Mouse (Mus musculus) cerebellum, postnatal 4 days (tissue): ENCODE results near the gene Alkbh7.

Experiments used
- DNase-seq, 2 experiments: peaks; one replicate each; pipeline ENCODE4 v3.0.0; 2022; ENCODE audit warnings: low spot score in 2 of 2, mixed read lengths in 1 of 2

Alkbh7 gene

DNA sequence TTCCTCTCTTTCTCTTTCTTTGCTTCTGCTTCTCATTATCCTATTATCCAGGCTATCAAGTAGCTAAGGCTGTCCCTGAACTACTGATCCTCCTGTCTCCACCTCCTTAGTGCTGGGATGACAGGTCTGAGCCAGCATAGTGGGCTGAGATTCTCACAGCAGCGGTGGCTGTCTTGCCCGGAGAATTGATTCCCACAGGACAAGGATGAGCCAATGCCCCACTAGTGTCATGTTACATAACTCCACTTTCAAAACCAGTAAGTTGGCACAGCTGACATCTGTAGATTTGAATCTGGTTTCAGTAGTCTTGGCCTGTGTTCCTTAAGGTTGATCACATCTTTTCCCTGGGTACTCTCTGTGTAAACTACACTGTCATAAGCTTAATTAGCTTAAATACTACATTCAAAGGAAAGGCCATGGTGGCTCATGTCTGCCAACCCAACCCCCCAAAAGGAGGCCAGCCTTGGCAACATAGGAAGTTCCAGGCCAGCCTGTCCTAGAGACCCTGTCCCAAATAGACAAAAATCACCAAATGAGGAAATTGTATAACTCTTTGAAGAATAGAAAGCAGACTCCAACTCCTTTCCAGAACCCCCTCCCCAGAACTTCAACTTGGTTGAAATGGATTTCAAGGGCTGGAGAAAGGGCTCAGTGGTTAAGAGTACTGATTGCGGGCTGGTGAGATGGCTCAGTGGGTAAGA lies 10.9 kb upstream of the Alkbh7 start:
- DNase-seq: no peak

DNA sequence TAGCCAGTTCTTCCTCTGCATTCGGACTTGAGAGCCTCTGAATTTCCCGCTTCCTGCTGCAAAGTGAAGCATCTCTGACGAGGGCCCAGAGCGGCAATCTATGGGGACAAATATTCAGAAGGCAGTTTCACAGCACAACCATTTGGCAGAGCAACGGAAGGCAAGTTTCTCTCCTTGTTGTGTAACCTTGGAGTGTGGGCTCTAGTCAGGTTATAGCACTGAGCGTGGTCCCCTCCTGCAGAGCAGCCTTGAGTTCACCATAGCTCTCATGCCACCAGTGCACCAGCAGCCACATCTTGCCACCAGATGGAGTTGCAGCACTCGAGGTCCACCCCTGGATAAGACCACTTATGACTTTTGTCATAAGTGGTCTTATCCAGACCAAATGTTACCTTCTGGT lies 8.7 kb upstream of the Alkbh7 start:
- DNase-seq: no peak

DNA sequence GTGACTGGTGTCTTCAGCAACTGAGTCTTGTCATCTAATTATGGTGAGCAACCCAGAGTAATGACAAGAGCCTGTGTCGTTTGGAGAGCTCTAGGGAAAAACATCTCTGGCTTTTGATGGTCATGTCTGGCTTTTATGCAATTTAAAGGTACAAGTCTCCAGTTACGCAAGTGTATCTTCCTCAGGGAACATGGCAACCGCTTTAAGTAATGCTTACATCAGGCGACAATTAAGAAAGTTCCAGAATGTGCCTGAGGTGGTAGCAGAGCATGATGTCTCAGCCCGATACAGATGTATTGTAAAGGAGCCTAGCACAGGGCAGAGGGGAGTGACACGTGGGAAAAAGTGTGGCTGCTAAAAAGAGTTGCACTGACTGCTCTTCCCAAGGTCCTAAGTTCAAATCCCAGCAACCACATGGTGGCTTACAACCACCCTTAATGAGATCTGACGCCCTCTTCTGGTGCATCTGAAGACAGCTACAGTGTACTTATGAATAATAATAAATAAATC lies 8.2 kb upstream of the Alkbh7 start:
- DNase-seq: peak in 1 of 2 experiments; percentile 10

DNA sequence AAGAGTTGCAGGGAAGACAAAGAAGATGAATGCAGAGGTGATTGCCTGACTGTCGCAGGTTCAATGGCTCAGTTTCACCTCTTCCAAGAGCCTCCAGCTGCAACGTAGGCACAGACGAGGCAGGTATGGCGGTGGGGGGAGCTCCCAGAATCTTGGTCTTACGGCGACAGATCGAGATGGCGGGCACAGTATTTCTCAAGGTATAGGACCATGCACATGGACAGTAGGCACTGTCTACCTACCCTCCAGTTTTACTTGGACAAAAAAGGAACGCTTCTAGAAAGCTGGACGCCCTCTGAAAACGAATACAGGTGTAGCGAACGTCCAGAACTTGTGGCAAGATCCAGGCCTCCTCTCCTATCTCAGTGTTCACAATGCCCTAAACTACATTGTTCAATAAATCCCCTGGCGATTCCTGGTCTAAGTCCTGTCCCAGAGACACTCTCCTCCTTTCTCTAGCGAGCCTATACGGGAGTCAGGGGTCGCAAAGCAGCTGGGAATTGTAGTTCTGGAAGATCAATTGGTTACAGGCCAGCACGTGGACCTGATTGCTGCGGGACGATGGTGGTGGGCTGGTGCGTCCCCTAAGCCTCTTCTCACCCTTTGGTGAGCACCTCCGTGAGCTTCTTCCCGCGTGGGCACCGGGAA lies 7.5 kb upstream of the Alkbh7 start:
- no peak for DNase-seq

DNA sequence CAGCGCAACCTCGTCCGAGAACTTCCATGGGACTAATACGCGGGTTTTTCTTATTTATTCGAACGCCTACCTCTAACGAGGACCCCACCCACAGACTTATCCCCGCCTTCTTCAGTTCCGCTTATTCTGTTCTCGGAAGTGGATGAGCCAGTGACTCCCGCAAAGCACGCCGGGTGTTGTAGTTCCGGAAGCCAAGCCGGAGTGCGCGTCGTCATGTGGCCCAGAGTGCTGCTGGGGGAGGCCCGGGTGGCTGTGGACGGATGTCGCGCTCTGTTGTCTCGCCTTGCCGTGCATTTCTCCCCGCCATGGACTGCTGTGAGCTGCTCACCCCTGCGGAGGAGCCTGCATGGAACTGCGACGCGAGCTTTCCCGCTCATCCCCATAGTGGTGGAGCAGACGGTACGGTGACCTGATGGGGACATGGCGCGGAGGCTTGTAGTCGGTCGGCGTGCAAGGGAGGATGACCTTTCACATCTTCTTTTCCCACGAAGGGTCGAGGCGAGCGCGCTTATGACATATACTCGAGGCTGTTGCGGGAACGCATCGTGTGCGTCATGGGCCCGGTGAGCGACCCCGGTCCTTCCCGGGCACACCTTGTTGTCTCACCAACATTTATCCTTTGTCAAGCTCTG lies 6.9 kb upstream of the Alkbh7 start, which contains the start of gene Clpp:
Gene Clpp, plus strand, starts transcription at position 191 of the 632 bp plus-strand sequence.
- DNase-seq: peak; percentile 79 to 87

DNA sequence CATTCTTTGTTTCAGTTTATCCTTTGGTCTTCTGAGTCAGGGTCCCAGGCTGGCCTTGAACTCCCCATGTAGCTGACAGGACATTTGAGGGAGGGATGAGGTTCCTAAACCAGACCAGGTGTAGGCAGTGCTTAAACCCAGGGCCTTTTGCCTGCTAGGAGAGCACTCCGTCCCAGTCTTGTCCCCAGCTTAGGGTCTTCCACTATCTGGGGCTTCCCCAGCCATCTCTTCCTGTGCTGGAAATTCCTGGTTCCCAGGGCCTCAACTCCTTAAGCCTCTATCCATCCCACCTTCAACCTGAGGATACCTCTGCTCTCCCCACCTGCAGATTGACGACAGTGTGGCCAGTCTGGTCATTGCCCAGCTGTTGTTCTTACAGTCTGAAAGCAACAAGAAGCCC lies 6.2 kb upstream of the Alkbh7 start:
- DNase-seq: peak in 1 of 2 experiments; percentile 19

DNA sequence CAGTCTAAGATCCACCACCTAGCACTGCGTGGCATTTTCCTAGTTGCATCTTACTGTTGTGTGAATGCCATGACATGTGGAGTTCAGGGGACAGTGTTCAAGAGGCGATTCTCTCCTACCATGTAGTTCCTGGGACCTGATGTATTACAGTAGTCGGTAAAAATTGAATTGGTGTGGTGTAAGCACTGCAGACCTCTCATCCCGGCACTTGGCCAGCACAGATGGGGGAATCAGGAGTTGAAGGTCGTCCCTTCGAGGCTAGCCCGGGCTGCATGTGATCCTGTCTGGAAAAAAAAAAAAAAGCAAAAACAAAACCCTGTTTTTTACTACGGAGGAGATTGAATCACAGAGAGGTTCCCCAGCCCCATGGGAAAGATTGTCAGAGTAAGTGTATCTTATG lies 2.1 kb upstream of the Alkbh7 start:
- no peak for DNase-seq

DNA sequence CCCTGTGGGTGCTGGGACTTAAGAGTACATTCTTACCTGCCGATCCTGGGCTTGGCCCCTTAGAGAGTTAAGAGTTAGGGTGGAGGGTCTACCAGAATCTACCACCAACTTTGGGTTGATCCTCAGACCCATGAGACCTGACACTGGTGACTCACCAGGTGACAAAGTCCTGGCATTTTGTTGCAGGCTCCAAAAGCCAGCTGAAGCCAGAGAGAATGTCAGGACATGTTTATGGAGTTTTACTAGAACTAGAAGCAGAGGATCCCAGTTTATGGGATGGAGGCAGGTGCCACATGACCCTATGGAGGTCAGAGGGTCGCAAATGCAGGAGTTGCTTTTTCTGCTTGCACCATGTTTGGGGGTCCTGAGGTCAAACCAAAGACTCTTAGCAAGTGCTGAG lies 633 bp upstream of the Alkbh7 start:
- DNase-seq: no peak

DNA sequence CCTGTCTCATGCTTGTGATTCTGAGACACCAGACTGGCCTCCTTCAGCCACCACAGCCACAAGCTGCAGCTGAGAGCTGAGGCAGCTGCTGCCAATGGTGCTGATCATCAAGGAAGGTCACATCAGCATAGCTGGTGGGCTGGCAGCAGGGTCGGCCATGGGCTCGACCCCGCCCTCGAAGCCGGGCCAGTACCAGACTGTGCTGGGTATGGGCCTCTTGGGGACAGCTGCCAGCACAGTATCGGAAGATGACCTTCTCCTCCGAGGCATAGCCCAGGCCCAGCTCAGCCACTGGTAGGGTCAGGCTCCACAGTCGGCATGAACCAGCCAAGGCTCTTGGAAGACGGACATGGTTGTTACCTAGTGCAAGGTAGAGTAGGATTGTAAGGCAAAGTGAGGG lies 2.3 kb downstream of the Alkbh7 start:
- DNase-seq: no peak

DNA sequence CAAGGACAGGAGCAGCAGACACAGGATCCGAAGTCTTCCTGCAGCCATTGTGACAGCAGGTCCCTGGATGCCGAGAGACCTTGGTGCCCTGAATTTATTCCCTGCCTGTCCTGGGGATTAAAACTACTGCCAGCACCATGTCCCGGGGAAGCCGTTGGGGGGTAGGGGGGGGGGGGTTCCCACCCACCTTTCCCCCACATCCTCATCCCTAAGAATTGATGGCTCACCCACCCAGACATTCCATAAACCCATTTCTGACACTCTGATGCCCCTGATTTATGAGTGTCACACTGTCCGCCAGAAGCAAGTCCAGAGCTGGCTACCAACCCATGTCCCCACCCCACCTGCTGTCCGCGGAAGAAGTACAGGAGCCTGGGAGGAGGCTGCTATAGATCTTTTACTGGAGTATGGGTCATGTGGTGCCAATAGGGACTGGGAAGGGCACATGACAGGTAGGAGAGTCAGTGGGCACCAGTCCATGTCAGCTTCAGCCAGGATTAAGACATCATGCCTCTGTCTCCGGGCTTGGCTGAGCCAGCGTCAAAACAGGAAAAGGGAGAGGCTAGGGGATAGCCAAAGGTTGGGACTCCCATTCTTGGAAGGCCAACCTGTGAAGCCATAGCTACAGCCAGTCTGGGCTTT lies 3.0 kb downstream of the Alkbh7 start, which contains the start of gene Pspn:
Gene Pspn, minus strand, starts transcription at position 51 of the 642 bp plus-strand sequence.
- no peak for DNase-seq

DNA sequence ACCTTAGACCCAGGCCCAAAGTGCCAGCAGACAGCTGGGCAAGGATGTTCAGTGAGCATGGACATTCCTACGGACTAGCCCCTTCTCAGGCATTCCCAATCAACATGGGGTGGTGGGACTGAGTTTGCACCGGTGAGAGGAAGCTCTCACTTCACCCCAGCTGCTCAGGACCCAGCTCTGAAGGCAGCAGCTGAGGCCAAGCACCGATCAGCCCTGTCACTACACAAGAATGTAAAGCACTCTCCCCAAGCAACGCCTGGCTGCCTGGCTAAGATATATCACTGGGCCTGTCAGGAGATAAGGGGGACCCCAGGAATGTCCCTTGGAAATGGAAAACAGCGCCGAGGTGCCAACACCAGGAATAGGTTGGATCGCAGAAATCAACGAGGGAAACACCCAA lies 4.1 kb downstream of the Alkbh7 start:
- DNase-seq: no peak

DNA sequence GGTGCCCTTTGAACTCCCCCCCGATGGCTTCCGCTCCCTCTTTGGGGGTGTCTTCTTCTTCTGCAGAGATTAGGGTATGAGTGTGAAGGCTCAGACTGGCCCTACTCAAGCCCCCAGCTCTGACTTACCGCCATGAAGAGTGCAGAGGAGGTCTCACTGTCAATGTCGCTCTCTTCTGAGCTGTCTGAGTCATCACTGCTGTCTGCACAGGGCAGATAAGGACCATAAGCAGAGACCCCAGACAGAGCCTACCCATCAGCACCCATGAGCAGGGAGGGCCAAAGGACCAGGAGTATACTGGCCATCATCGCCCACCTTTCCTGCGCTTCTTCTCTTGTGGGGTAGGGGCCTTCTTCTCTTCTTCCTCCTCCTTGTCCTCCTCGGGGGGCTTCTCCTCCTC lies 6.9 kb downstream of the Alkbh7 start:
- no peak for DNase-seq

DNA sequence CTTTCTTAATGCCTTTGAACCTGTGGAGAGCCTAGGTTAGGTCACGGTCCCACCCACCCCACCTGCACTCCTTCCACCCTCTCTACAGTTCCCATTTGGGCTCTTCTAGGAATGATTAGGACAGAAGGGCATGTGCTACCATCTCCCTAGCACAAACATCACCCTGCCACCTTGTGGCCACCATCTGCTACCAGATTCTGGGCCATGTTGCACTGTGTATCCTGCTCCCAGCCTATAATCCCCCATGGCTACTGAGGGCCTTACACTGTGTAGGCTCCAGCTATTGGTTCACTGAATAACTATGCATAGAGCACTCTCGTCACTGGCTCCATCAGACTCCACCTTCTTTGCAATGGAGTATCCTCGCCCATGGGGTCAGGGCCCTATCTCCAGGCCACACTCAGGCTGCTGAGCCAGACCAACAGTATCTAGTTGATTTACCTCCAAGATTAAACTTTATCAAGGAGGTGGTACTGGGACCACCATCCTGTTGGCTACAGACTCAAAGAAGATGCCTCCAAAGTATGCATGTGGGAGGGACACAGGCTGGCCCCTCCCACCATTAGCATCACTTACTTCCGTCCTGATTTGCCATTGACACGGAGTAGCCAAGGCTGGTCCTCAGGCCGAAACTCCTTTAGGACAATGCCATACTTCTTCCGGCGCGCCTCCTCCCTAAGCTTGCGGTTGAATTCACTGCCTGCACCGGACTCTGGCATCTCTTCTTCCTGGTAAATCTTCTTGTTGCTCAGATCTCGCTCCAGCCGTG lies 10.2 kb downstream of the Alkbh7 start:
- no peak for DNase-seq

DNA sequence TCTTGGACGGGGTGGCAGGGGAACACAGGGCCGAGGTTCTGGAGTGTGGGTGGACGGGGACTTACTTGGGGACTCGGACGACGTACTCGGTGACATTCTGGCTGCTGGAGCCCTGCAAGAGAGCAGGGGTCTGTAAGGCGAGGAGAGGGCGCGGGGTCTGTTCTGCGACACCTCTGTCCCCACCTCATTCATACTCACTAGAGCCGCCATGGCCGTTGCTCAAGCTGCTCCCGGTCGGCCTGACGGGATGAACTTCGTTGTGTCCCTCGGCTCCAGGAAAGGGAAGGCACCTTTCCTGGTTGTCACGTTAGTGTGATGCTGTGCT lies 13.7 kb downstream of the Alkbh7 start:
- no peak for DNase-seq

DNA sequence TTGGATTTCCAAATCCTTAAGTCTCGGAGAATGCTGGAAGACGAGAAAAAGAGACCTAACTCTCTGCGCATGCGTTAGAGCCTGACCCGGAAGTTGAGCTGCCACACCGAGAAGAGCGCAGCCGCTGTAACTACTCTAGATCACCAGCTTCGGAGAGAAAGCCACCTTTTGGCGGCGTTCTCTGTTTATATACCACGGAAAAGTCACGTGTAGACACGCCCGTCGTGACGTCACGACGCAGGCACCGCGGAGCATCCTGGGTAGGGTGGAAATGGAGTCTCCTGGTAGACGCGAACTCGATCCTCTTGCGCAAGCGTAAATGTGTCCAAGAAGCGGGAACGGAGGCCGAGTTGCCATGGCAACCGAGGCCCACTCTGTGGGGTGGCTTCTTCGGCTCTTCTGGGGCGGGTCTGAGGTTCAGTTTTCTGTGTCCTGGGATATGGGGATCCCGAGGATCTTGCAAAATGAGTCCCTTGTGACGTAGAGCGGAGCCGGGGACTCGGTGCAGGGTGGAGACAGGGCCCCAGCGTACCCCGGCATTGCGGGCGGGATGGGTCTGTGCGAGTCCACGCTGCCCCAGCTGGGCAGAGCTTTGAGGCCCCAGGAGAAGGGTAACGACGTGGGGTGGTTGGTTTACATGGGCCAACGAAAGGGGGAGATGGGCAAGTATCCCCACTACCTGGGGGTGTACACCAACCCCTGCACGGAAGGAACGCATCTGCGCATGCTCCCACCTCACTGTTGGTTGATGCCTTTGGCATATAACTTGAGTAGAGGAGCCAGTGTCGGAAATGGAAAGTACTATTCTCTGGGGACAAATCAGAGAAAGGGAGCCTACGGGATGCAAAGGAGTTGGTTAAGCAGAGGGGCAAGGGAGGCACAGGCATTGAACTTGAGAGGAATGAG lies 14.3 kb downstream of the Alkbh7 start, which contains the start of the genes Gtf2f1 and Gm17949:
Gene Gtf2f1, minus strand, starts transcription at position 53 of the 906 bp plus-strand sequence.
Gene Gm17949, plus strand, starts transcription at position 234 of the 906 bp plus-strand sequence.
- DNase-seq: peak; percentile 78 to 96

DNA sequence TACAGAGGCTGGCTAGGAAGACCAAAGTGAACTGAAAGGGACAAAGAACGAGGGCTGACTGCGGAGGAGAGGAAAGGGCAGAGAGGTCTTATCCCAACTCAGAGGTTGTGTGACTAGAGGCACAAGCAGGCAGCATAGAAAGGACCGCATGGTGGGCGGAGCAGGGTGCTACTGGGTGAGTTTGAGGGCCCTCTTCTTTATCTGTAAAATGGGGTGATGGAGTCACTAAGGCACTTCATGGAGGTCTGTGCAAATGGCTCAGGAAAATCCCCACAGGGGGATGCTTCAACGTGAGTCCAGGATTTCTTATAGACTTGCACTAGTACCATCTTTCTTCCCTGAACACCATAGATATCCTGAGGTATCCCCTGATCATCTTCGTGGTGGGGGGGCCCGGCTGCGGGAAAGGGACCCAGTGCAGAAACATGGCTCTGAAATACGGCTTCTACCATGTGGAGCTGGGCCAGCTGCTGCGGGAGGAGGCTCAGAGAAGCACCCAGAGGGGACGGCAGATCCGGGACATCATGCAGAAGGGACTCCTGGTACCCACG lies 15.2 kb downstream of the Alkbh7 start:
- no peak for DNase-seq

DNA sequence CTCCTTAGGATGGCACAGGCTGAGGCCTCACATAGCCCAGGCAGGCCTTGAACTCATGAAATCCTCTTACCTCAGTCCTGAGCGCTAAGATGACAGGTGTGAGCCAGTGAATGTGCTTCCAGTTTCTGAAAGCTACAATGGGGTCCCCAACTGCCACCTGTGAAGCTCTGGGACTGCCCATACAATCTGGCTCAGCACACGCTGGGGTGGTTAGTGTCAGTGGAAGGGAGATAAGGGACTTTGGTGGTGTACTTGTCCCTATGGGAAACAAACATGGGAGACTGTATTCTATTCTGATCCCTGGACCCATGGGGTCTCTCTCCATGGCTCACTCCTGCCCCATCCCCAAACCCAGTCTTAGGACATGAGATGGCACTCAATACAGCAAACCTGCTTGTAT lies 22.6 kb downstream of the Alkbh7 start:
- no peak for DNase-seq

DNA sequence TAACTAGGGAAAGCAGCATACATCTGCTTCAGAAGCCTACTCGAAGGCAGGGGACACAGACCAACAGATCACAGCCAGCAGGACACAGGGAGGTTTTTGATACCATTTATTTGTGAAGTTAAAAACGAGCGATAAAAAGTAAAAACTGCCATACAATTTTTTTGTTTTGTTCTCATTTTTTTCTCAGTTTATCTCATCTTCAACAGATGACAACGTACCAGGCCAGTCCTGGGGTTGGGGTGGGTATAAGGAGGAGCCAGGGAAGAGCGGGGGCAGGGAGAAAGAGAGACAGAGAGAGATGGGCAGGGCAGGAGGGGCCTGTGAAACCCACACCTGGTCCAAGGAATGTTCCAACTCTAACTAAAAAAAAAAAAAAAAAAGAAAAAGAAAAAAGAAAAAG lies 23.8 kb downstream of the Alkbh7 start:
- no peak for DNase-seq

DNA sequence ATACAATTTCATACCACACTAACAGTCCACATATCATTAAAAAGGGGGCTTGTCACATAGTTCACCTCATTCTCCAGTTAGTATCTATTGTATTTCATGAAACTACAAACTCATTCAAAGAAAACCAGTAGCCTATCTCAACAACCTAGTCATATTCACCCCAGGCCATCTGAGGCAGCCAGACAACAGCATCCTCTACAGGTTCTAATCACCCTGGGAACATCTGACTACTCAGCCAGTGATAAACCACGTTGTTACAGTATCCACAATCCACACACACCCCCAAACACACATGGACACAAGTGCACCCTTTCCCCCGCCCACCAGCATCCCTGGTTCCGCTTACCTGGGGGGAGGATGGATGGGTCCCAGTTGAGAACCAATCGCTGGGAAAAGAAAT lies 30.3 kb downstream of the Alkbh7 start:
- DNase-seq: no peak

DNA sequence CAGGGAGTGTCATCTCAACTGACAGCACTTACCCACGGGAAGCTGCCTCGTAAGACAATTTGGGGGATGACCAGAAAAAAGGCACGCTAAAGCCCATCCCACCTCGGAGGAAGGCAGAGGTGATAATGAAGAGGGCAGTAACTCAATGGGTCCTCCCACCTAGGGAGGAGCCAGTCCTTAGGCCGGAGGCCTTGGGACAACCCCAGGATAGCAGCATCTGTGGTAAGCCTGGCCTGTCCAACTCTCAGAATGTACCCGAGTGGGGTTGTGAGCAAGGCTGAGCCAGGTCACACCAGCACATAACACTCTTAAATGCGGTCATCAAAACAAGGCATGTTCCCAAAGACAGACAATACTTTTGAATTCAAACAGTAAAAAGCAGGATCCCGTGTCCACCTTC lies 32.6 kb downstream of the Alkbh7 start:
- DNase-seq: no peak
